Mouse (Mus musculus) spleen, postnatal 10 days (tissue): Measurements from ENCODE around the gene Cadps.
"Not testable (repeated sequence)": the region's sequence is repeated elsewhere in the genome, so short reads cannot be mapped to it uniquely, and the experiment has no call there.

Experiments
- DNase-seq, 2 experiments: peaks; one replicate each; pipeline ENCODE4 v3.0.0; 2021 to 2022; ENCODE audit warnings: low spot score in 2 of 2

Gene Cadps

GRCm38 (mm10) chr14:12591829-12592228, 231.1 kb downstream of the Cadps start:
- no peak for DNase-seq

- DNase-seq, result no peak
Measured at GRCm38 (mm10) chr14:12583536-12583935, 239.3 kb downstream of the Cadps start.

- no peak for DNase-seq
Measured at GRCm38 (mm10) chr14:12581657-12582056, 241.2 kb downstream of the Cadps start.

GRCm38 (mm10) chr14:12580786-12581185, 242.1 kb downstream of the Cadps start:
- DNase-seq, result no peak

GRCm38 (mm10) chr14:12578156-12578555, 244.7 kb downstream of the Cadps start:
- DNase-seq, result no peak

- DNase-seq, result no peak
Measured at GRCm38 (mm10) chr14:12577475-12578140, 245.3 kb downstream of the Cadps start.

GRCm38 (mm10) chr14:12575105-12575504, 247.8 kb downstream of the Cadps start:
- no peak for DNase-seq

GRCm38 (mm10) chr14:12574336-12574735, 248.5 kb downstream of the Cadps start:
- no peak for DNase-seq

GRCm38 (mm10) chr14:12561730-12562129, 261.1 kb downstream of the Cadps start:
- not testable (repeated sequence) for DNase-seq

- DNase-seq, result no peak
Measured at GRCm38 (mm10) chr14:12560233-12560577, 262.7 kb downstream of the Cadps start.

- DNase-seq, result no peak
Measured at GRCm38 (mm10) chr14:12559574-12560232, 263.2 kb downstream of the Cadps start.

GRCm38 (mm10) chr14:12558920-12559573, 263.8 kb downstream of the Cadps start:
- DNase-seq, result no peak

- DNase-seq, result no peak
Measured at GRCm38 (mm10) chr14:12554486-12554885, 268.4 kb downstream of the Cadps start.

GRCm38 (mm10) chr14:12551353-12551752, 271.5 kb downstream of the Cadps start:
- no peak for DNase-seq

- no peak for DNase-seq
Measured at GRCm38 (mm10) chr14:12550931-12551330, 271.9 kb downstream of the Cadps start.

- DNase-seq, result no peak
Measured at GRCm38 (mm10) chr14:12549290-12549689, 273.6 kb downstream of the Cadps start.

- DNase-seq, result no peak
Measured at GRCm38 (mm10) chr14:12547496-12547895, 275.4 kb downstream of the Cadps start.

- no peak for DNase-seq
Measured at GRCm38 (mm10) chr14:12541733-12542132, 281.1 kb downstream of the Cadps start.

GRCm38 (mm10) chr14:12539071-12539470, 283.8 kb downstream of the Cadps start:
- DNase-seq, result no peak

- no peak for DNase-seq
Measured at GRCm38 (mm10) chr14:12531101-12531500, 291.8 kb downstream of the Cadps start.

- DNase-seq, result no peak
Measured at GRCm38 (mm10) chr14:12530554-12530953, 292.3 kb downstream of the Cadps start.

- DNase-seq, result no peak
Measured at GRCm38 (mm10) chr14:12529961-12530542, 292.8 kb downstream of the Cadps start.

- DNase-seq, result no peak
Measured at GRCm38 (mm10) chr14:12527296-12527695, 295.6 kb downstream of the Cadps start.
